Mouse (Mus musculus): Measurements from ENCODE around the gene Tmem256.

DNA sequence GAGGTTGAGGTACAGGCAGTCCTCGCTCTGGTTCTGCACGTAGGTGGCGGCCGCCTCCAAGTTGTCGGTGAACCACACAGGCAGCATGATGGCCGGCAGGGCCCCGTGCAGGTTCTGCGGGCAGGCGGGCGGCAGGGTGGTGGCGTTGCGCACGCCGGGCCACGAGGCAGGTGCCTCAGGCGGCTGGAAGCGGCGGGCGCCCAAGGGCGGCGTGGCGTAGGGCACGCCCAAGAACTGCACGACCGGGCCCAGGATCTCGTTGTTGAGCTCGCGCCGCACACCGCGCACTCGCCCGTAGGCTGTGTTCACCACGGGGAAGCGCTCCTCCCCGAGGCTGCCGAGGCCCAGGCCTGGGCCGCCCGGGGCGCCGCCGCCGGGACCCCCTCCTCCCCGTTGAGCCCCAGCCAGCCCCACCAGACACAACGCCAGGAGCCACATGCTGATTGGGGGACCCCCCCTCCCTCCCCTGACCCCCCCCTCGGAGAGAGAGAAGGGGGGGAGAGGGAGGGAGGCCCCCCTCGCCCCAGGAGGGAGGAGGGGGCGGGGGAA lies 4.2 kb upstream of the Tmem256 start:
- TF ChIP-seq CTCF (IDR thresholded peaks at IDR 0.05; ENCODE audit: low read depth), result no peak
- TF ChIP-seq EP300 (IDR thresholded peaks at IDR 0.05; ENCODE audit: low read depth), result no peak

All from heart, postnatal 0 days (tissue).